Mouse (Mus musculus) C2C12 (cell line): ENCODE measurements around the gene Gm49358. TPM values are rescaled to one million over a fixed set of nuclear protein-coding genes. Genes with fewer than 3 reads are reported as not detected.

Experiments used
- H3K27me3 ChIP-seq: one replicate; pipeline ENCODE4 v1.6.1; 2011; ENCODE audit not compliant: control insufficient read depth, insufficient read depth, insufficient read length
- H3K36me3 ChIP-seq: one replicate; pipeline ENCODE4 v1.6.1; 2011; ENCODE audit not compliant: control insufficient read depth, insufficient read depth
- H3K4me3 ChIP-seq: one replicate; pipeline ENCODE4 v1.5.1; 2011; ENCODE audit warnings: mild to moderate bottlenecking, control low read depth; ENCODE audit not compliant: poor library complexity, insufficient read depth, severe bottlenecking
- H3K79me2 ChIP-seq: one replicate; pipeline ENCODE4 v1.6.1; 2011; ENCODE audit not compliant: control insufficient read depth, insufficient read depth
- H3K79me3 ChIP-seq: one replicate; pipeline ENCODE4 v1.6.1; 2011; ENCODE audit warnings: low read depth, control low read depth
- H3ac ChIP-seq: one replicate; pipeline ENCODE3; 2011; ENCODE audit warnings: low read depth; ENCODE audit not compliant: control insufficient read depth, insufficient read length
- CEBPB ChIP-seq: IDR thresholded peaks from one replicate; pipeline ENCODE4 v1.6.1; 2011; ENCODE audit warnings: low read depth, mild to moderate bottlenecking, control low read depth, moderate library complexity
- CTCF ChIP-seq: IDR thresholded peaks from one replicate; pipeline ENCODE4 v1.5.1; 2011; ENCODE audit not compliant: control insufficient read depth, insufficient read depth, insufficient read length
- FOSL1 ChIP-seq: IDR thresholded peaks from one replicate; pipeline ENCODE4 v1.8.0; 2011; ENCODE audit warnings: mild to moderate bottlenecking, low read length; ENCODE audit not compliant: poor library complexity, insufficient read depth, severe bottlenecking
- MAX ChIP-seq: IDR thresholded peaks from one replicate; pipeline ENCODE4 v1.6.1; 2011; ENCODE audit warnings: mild to moderate bottlenecking, control low read depth
- MYOD1 ChIP-seq: IDR thresholded peaks from one replicate; pipeline ENCODE4 v1.6.1; 2011; ENCODE audit warnings: low read depth; ENCODE audit not compliant: control insufficient read depth, insufficient read length
- MYOG ChIP-seq: IDR thresholded peaks from one replicate; pipeline ENCODE4 v1.6.1; 2011; ENCODE audit not compliant: control insufficient read depth, insufficient read length; ENCODE audit errors: extremely low read depth
- USF1 ChIP-seq: IDR thresholded peaks from one replicate; pipeline ENCODE4 v1.6.1; 2011; ENCODE audit warnings: low read depth, mild to moderate bottlenecking, control low read depth, moderate library complexity
- polyA plus RNA-seq: library from polyadenylated mRNA; unstranded; fragments of >200 nt; fragmentation: generic; extraction: Trizol; gene quantifications from one replicate; pipeline ENCODE4 v1.2.1, GENCODE M21; 2012; ENCODE audit warnings: missing spikeins

Gene Gm49358
- polyA plus RNA-seq, 1 experiment = not detected

GRCm38 (mm10) chr10:86779117-86779755 lies 15.5 kb downstream of the Gm49358 start:
- no peaks in the 10 kb centered on the region for H3K36me3 ChIP-seq
- peak overlapping the region; percentile 88 for H3ac ChIP-seq
- TF ChIP-seq USF1 = no peak
- TF ChIP-seq CEBPB = no peak
- TF ChIP-seq MYOG = no peak
- TF ChIP-seq CTCF = no peak
- TF ChIP-seq FOSL1 = no peak
- no peak for TF ChIP-seq MAX
- TF ChIP-seq MYOD1 = no peak
- peak overlapping the region; percentile 75 for H3K4me3 ChIP-seq
- H3K79me3 ChIP-seq = peaks cover 50% of the 10 kb centered on the region
- no peaks in the 10 kb centered on the region for H3K27me3 ChIP-seq
- H3K79me2 ChIP-seq = peaks cover 54% of the 10 kb centered on the region

GRCm38 (mm10) chr10:86779816-86780500 lies 16.2 kb downstream of the Gm49358 start:
- Histone ChIP-seq H3K4me3 (peak overlapping the region; percentile 75), H3K36me3 (no peaks in the 10 kb centered on the region)
- TF ChIP-seq MYOD1 = no peak
- no peak for TF ChIP-seq USF1
- TF ChIP-seq MAX = no peak
- TF ChIP-seq CEBPB = no peak
- no peak for TF ChIP-seq MYOG
- TF ChIP-seq FOSL1 = no peak
- TF ChIP-seq CTCF = no peak

GRCm38 (mm10) chr10:86781641-86782040 lies 17.9 kb downstream of the Gm49358 start:
- Histone ChIP-seq H3K36me3 (no peaks in the 10 kb centered on the region), H3K27me3 (no peaks in the 10 kb centered on the region), H3K4me3 (no peak overlapping the region), H3ac (no peak overlapping the region), H3K79me3 (peaks cover 74% of the 10 kb centered on the region), H3K79me2 (peaks cover 78% of the 10 kb centered on the region)
- TF ChIP-seq MYOD1 (no peak), MAX (no peak), MYOG (no peak), FOSL1 (no peak), CEBPB (no peak), USF1 (no peak), CTCF (no peak)

More at GRCm38 (mm10) chr10:86779816-86780500, 16.2 kb downstream of the Gm49358 start:
- Histone ChIP-seq H3K79me2 (peaks cover 61% of the 10 kb centered on the region), H3K79me3 (peaks cover 57% of the 10 kb centered on the region), H3K27me3 (no peaks in the 10 kb centered on the region), H3ac (peak overlapping the region; percentile 88)

GRCm38 (mm10) chr10:86782656-86783055 lies 18.9 kb downstream of the Gm49358 start:
- H3K36me3 ChIP-seq = no peaks in the 10 kb centered on the region
- H3K27me3 ChIP-seq = no peaks in the 10 kb centered on the region
- no peak for TF ChIP-seq MYOD1
- H3K4me3 ChIP-seq = no peak overlapping the region
- H3K79me2 ChIP-seq = peaks cover 88% of the 10 kb centered on the region
- no peak overlapping the region for H3ac ChIP-seq
- peaks cover 82% of the 10 kb centered on the region for H3K79me3 ChIP-seq

GRCm38 (mm10) chr10:86783561-86783960 lies 19.8 kb downstream of the Gm49358 start:
- Histone ChIP-seq H3K36me3 (no peaks in the 10 kb centered on the region), H3K4me3 (no peak overlapping the region), H3K79me3 (peaks cover 91% of the 10 kb centered on the region), H3K79me2 (peaks cover 97% of the 10 kb centered on the region), H3ac (no peak overlapping the region), H3K27me3 (no peaks in the 10 kb centered on the region)
- TF ChIP-seq USF1 (no peak), MYOD1 (no peak)

- Histone ChIP-seq H3K79me2 (peaks cover 100% of the 10 kb centered on the region), H3K36me3 (no peaks in the 10 kb centered on the region), H3ac (no peak overlapping the region), H3K79me3 (peaks cover 97% of the 10 kb centered on the region), H3K4me3 (no peak overlapping the region), H3K27me3 (no peaks in the 10 kb centered on the region)
- TF ChIP-seq USF1 = no peak
- TF ChIP-seq CEBPB = no peak
- no peak for TF ChIP-seq CTCF
- no peak for TF ChIP-seq MAX
- TF ChIP-seq FOSL1 = no peak
- no peak for TF ChIP-seq MYOD1
- no peak for TF ChIP-seq MYOG
These were observed 20.4 kb downstream of the Gm49358 start for GRCm38 (mm10) chr10:86784126-86784675.
